Mouse (Mus musculus) regulatory T cell (primary cell): ENCODE results near the gene Snn.

Experiments
- in situ Hi-C: fragments of 300-600 bp; cut with MboI, MseI; formaldehyde crosslinking; loops from one replicate; pipeline ENCODE4 v1.15.1; 2025; ENCODE audit warnings: high pct_unique_total_duplicates

Gene Snn

DNA sequence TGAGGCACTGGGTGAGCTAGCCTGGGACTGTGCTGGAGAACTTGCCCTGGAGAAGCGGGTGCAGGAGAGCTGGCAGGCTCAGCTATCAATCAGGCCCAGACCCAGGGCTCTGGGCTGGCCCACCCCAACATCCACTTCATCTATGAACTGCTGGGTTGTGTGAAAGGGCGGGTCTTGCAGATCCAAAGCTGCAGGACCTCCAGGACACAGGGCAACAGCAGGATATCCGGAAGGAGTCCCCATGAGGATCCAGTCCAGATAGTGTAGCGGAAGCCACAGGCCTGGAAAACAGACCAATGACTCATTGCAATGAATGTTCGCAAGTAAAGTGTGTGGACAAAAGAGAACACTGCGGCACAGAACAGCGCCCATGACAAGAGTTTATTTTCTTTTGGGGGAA is 14.3 kb upstream of the Snn start:
- in situ Hi-C loops = loop anchor here (5.0 kb wide), 1 partner anchor 66 kb away; no protein-coding TSS in a partner anchor

DNA sequence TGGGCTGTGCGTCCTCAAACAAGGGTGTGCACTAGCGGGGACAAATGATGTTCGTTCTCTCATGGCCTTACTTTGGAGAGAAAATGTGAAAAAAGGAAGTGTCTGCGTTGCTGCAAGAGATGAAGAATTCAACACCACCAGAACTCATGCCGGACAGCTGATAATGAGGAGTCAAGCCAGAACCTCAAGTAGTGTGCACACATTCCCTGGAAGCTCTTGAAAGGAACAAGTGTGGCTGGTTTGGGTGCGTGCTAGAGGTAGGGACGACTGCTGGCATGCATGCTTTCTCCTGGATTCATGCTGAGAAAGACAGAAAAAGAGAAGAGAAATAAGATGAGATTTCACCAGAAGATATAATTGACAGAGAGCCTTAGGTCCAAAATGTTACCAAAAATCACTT is 13.6 kb upstream of the Snn start:
- in situ Hi-C loops = loop anchor here (5.0 kb wide), 1 partner anchor 65 kb away; no protein-coding TSS in a partner anchor

DNA sequence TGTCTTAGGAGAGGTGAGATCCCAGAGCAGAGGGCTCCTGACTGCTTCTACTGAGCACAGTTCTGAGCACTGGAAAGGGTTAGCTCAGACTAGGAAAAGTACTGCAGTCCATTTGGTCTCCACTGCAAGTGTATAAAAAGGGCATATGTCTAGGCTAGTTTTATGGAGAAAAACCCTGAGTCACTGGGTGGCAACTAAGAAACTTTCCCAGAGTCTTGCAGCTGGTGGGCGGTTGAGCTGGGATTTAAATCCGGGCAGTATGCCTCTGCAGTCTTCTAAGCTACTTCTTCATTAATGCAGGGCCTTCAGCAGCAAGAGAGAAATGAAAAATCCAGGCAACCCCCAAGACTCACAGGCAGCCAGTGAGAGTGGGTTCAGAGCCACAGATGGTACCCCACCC is 10.5 kb upstream of the Snn start:
- in situ Hi-C loops = no loop called here

DNA sequence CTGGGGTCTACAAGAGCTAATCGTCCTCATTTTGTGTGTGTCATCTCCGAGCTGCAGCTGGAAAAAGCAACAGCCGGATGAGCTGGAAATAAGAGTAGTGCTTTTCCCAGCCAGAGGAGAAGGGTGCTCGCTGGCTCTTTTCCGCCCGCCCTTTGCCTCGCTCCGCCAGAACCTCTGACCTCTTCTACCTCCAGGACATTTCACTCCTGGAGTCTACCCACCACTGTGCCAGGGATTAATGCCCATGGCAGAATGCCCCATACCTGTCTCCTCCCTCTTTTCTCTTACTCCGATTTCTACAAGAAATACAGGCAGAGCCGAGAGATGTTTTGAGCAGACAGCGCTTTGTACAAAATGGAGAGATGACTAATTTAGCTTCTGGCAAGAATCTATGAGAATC is 9.6 kb upstream of the Snn start:
- in situ Hi-C loops = no loop called here

DNA sequence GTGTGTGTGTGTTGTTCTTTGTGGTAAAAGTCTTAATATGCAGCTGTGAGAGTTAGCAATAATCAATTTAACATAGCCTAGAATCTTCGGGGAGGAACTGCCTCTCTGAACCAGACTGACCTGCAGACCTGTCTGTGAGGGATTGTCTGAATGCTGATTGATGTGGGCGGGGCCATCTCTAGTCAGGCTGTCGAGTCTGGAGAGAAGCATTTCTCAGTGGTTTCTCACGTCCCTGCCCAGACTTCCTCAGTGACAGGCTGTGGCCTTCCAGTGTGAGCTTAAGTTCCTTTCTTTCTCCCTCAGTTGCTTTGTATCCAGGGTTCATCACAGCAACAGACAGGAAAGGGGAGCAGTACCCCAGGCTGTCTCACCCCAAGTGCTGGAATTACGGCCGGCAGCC is 6.3 kb upstream of the Snn start:
- in situ Hi-C loops = no loop called here

DNA sequence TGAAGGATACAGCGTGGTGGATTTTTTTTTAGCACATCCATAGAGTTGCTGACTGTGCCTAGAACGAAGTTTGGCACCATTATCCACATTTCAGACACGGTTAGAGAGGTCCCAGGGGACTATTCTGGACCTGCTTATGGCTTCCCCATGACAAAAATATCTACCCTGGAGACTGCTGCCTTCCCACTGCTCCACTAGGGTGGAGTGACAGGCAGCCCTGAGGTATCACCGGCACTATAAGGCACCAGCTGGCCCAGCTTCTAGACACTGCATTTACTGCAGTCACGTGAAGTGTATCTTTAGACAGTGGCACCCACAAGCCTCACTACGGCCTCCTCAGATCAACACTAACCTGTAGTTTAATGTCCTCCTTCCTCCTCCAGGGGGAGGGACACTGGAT is 5.9 kb upstream of the Snn start:
- in situ Hi-C loops = no loop called here

DNA sequence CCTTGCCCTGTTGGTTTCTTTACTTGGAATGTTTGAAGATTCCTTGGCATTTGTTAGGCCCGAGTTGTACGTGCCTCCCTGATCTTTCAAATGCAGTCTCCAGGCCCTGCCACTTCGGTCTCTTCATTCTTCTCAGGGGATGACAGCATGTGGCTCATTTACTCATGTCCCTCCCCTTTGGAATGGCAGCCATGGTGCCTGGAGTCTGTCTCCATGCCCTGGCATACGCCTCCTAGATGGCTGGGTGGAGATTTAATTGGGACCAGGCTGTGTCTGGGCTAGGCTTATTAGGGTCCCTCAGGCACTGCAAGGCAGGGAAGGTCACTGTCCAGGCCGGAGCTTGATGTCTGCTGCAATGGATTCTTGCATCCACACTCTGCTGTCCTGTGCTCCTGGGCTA is 4.8 kb upstream of the Snn start:
- in situ Hi-C loops = no loop called here

DNA sequence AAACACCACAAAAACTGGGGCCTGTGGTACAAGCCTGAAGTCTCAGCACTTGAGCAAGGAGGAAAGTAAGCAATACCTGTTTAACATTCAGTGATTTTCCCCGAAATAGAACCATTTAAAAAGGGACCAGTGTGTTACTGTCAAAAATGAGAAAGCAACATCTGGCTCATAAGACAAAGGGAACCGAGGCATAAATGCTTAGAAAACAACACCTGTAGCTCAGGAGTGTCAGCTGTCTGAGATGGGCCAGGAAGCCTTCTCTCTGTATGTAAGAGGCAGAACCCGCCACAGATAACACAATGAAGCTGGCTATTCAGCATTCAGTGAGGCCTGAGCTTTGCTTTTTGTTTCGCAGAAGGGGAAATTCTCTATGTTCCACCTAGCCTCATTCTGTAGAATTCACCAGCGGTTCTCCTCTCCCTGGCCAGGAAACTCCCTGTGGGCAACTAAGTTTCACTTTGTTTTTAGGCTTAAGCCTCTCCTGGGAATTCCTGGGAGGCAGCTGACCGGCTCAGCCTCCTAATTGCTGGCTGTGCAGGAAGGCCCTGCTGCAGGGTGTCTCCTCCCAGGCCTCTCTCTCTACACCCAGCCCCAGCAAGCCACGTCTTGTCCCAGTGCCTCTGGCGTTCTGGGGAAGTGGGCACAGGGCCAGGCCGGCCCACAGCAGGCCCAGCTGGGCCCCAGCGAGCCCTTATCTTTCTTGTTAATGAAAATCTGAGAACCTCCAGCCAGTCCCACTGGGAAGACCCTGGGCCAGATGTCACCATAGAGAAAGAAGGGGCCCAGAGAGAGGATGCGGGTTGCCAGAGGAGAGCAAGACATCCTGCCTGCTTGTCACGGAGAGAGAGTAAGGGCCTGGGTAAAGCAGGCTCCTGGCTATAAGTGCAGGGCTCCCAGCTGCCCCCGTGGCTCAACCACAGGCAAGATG is 2.3 kb downstream of the Snn start:
- in situ Hi-C loops = no loop called here

DNA sequence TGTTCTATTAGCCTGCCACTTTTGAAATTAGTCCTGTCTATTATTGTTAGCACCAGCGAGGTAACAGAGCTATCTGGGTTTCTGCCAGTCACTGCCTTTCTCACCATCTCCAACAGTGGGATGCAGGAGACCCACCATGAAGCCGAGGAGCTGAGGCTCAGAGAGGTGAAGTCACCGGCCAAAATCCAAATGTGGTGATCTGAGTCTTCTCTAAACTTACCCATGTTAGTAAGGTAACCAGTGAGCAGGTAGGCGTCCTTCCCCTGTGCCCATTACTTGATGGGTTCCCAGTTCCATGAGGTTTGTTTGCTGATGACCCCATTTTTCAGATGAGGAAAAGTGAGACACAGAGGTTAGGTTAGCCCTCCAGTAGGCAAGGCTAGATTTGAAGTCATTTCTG is 3.6 kb downstream of the Snn start:
- in situ Hi-C loops = no loop called here

DNA sequence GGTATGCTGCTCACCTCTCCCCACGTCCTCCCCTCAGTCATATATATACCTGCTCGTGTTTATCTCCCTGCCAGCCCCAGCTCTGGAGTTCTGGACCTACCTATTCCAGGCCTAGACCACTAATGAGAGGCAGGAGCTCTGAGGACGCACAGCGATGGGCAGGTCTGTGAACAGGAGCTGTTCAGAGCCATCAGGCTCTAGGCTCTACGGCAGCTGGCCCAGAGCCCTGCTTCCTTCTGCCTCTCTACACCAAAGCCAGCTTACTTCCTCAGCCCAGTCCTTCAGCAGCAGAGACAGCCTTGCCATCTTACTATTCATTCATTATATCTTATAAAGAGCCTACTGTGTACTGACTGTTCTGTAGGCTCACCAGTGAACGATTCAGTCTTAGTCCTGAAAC is 4.0 kb downstream of the Snn start:
- in situ Hi-C loops = no loop called here

DNA sequence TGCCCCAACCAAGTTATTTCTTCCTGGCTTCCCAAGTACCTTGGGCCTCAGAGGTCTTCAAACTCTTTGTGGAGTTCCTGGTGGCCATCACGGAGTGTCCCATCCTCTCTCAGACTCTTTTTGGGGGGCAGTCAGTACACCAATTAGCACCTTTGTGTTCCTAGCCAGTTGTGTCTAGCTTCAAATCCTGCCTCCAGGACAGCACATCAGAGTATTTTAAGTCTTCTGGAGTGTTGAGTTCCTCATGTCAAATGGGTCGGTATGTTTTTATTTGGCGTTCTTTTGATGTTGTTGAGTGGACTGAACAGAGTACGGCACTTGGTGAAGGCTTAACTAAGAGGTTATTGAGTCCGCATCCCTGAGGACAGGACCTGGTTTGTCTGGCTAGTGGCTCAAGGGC is 4.7 kb downstream of the Snn start:
- in situ Hi-C loops = no loop called here

DNA sequence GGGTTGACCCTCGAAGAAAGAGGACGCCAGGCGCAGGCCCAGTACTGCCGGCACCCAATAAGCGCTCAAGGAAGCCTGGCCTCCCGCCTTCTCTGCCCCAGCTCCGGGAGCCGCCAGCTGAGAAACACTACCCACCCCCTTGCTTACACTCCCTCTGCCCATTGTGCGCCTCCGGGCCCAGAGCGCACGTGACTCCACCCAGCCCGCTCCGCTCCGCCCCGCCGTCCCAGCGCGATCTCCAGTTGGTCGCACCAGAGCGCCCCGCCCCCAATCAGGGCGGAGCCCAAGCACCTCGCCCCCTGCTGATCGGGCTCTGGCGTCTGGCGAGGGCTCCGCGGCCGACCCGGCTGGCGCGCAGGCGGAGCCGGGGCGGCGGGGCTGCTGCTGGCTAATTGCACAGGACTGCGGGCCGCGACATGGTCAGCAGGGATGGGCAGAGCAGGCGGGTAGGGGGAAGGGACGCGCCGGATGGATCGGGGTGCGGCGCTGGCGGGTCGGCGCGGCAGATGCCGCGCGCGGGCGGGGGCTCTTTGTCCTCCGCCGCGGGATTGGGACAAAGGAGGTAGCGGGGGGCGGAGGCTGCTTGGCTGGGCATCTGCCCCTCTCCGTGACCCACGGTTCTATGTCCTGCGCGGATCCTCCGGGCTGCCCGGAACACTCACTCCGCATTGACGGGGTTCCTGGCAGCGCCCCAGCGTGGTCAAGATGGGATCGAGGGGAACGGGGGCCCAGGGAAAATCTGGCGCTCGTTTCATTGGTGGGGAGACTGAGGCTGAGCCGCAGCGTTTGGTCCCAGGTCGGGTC is 5.5 kb downstream of the Snn start, which contains the start of gene Litaf:
Gene Litaf (minus strand): TSS at position 129 of the 804 bp plus-strand sequence.
- in situ Hi-C loops = no loop called here

DNA sequence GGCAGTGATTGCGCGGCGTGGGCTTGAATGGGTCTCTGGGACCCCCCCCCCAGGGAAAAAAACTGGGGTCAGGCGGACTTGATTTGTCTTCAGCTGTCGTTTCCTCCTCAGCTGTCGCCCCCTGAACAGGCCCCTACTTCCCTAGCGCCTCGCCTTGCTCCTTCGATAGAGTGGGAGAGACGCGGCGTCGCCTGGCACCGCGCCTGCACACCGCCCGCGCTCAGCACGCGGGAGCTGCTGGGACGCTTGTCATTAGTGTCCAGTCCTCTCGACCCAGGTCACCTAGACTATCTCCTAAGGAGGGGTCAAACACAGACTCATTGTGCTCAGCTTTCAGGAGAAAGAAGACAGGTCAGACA is 6.1 kb downstream of the Snn start:
- in situ Hi-C loops = no loop called here

DNA sequence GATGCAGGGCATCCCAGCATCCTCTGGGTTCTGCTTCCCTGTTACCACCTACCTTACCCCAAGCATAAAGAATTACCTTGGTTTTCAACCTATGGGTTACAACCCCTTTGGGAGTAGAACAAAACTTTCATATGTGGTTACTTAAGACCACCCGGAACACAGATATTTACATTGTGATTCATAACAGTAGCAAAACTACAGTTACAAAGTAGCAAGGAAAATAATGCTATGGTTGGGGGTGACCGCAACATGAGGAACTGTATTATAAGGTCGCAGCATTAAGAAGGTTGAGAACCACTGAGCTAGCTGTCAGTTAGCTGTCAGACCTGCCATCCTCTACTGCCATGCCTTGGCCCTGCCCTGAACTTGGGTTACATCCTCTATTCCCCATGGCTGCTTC is 7.9 kb downstream of the Snn start:
- in situ Hi-C loops = no loop called here

DNA sequence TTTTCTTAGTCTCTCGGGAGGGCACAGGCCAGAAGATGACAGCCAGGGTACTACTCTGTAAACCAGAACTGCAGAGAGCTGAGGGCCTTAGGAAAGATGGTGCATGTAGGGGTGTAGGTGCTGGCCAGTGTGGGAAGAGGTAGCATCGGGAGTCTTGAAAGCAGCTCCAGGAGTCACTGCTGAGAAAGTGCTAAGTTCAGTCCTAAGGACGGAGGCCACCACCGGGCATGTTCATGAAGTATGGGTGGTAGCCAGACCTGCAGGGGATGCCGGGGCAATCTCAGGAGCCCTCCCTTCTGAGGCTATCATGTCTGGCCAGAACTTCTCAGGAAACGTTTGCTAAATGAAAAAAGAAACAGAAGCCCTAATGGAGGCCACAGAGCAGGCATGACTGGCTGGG is 8.5 kb downstream of the Snn start:
- in situ Hi-C loops = no loop called here

DNA sequence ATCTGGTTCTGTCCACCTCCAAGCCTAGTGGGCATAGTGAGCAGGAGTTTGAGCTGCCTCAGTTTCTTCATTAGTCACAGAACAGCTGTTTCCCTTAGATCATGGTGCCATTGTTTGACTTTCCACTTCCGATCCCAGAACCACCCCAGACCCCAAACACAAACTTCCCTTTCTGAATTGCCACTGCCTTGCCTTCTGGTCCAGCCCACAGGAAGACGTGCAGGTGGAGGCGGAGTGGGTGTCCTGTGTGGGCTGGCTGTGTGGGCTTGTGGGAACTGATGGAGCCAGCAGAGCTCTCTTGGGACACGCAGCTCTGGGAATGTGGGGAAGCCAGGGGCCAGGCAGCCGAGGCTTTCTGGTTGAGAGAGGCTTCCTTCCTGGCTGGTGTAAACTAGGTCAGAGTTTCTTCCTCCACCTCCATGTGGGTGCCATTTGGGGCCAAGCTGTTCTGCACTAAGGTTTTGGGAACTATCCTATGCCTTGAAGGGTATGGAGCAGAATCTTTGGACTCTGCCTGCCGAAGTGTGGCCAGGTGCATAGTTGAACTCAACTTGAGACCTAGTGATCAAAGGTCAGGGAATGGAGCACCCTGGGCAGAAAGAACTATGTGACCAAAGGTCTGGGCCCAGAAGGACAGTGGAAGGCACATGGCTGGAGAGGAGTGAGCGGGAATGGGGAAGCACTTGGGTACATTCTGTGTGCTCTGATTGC is 9.1 kb downstream of the Snn start:
- in situ Hi-C loops = no loop called here

DNA sequence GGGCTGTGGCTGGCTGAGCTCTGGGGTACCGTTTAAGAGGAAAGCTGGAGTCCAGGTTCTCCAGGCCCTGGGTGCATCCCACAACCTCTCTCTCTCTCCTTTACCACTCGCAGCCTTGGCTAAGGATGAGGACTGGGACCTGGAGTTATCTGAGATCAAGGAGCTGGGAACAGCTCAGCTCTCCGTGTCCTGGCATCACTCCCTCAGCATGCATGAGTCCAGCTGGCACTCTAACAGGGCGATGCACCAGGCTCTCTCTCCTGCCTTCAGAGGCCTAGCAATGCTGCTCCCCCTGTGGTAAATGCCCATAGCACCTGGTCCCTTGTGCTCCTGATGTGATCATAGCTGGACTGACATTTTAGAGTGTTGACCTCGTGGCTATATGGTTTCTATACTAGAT is 10.4 kb downstream of the Snn start:
- in situ Hi-C loops = no loop called here

DNA sequence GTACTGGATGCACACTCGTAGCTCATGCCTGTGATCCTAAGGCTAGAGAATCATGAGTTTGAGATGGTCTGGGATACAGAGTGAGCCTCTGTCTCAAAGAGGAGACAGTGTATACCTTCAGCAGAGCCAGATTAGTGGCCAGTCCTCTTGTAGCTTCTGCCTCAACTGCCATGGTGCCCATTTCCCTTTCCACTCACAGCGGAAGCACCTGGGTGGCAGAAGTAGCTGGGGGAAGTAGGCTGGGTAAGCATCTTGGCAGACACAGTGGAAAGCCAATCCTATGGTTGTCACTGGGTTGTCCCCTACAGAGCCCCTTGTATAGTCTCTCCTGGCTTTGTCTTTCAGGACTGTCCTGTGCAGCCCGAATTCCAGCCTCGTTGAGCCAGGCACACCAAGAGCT is 11.1 kb downstream of the Snn start:
- in situ Hi-C loops = no loop called here

DNA sequence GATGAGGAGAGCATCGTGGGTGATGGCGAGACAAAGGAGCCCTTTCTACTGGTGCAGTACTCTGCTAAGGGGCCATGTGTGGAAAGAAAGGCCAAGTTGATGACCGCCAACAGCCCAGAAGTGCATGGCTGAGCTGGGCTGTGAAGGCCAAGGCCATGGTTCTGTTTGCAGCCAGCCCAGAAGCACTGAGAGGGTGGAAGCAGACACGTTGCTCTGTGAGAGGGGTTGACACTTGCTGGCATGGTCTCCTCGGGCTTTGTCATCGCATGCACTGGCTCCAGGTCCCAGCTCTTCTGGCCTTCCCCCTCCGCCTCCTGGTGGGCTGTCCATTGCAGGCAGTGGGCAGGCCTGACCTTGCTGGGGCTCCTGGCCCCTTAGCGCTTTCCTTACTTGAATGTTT is 11.7 kb downstream of the Snn start:
- in situ Hi-C loops = no loop called here

DNA sequence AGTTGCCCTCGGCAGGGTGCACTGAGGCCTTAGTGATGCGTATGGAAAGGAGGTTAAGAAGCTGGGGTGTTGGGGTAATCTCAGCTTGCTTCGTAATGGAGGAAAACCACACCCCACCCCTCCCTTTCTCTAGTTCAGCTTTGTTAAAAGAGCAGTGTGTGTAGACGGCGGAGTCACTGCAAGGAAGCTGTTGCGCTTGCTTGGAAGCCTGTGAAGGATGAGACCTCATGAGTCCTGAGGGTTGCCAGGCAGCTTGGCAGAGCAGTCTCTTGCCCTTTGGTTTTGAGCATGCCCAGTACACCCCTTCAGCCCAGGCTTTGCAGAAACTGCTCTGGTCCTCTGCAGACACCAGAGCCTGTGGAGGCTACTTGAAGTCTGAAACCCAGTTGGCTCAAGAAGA is 12.3 kb downstream of the Snn start:
- in situ Hi-C loops = no loop called here

DNA sequence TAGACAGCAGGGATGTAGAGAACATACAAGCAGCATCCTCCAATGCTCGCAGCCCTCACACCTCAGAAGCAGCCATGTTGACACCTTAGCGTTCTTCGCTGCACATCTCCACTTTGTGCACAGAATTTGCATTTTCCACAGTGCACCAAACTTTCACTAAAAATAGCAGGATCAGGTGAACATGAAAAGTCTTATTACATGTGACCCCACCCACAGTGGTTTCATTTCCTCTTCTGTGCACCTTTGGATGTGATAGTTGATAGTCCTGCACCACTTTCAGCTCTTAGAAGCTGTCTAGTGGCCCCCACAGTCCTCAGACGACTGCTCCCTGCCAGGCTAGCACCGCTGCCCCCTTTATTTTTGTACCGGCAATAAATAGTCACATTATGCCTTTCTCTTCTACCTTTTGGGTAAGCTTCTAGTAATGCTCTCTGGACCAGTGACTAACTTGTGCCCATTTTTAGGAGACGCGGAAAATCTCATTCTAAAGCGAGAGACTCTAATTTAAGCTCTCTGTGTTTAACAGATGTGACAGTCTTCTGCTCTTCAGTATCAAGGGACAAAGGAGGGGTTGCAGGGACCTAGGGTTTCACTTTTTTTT is 17.0 kb downstream of the Snn start:
- in situ Hi-C loops = no loop called here
